Mouse (Mus musculus): ENCODE data around the gene Gbx2. TPM values are rescaled to one million over a fixed set of nuclear protein-coding genes. Genes with fewer than 3 reads are reported as not detected.

Gbx2 gene
- polyA plus RNA-seq, 1 experiment = 2.1 TPM

DNA sequence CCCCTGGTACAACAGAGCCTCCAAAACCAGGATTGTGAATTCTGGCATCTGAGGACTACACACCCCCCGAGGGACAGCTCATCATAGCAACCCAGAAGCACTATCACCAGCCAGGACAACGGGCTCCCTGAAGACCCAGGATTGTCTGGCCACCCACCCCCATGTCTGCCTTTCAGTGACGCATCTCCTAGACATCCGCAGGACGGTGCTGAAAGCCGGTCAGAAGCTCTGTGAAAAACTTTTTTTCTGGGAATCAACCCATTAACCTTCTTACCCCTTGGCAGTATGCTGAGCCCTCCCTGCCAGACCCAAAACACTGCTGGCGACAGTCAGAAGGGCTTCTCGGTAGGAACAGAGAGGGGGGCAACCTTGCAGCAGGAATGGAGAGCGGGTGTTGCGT lies 50.1 kb downstream of the Gbx2 start:
- Histone ChIP-seq H3K27ac (ENCODE audit: insufficient read depth, low read length) (no peak overlapping the region), H3K4me3 (replicated peaks; ENCODE audit: insufficient read depth, low read depth, low read length) (no peak overlapping the region), H3K4me1 (ENCODE audit: control insufficient read depth, insufficient read depth, low read length) (peaks cover 28% of the 10 kb centered on the region), H3K27me3 (ENCODE audit: control insufficient read depth, insufficient read depth, low read length) (no peaks in the 10 kb centered on the region)
- TF ChIP-seq POLR2A (IDR thresholded peaks at IDR 0.05; ENCODE audit: borderline replicate concordance, insufficient read depth, low read length) (no peak), CTCF (IDR thresholded peaks at IDR 0.05; ENCODE audit: borderline replicate concordance, insufficient read depth, low read depth, low read length) (no peak)
- no peak for DNase-seq
- WGBS = 61% methylated on average over 10 of the region's 10 CpGs

DNA sequence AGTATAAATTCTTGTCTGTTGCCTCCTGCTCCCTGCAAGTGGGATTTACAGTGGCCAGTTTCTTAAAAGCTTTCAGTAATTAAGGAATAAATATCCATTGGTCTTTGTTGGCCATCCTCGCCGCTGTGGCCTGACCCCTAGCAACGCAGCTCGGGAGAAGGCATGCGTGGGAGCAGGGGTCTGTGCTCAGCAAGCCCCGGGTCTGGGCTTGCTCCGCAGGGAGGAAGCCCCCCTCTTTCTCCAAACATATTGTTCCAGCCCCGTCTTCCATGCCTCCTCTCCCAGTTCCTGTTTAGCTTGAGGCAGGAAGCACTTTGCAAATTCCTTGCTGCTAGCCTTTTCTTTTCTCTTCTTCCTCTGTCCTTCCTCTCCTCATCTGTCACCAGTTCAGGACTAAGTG lies 50.8 kb downstream of the Gbx2 start:
- TF ChIP-seq CTCF (IDR thresholded peaks at IDR 0.05; ENCODE audit: borderline replicate concordance, insufficient read depth, low read depth, low read length) (no peak), POLR2A (IDR thresholded peaks at IDR 0.05; ENCODE audit: borderline replicate concordance, insufficient read depth, low read length) (no peak)
- H3K27ac ChIP-seq (ENCODE audit: insufficient read depth, low read length) = no peak overlapping the region
- 76% methylated on average over 8 of the region's 8 CpGs for WGBS
- H3K4me3 ChIP-seq (replicated peaks; ENCODE audit: insufficient read depth, low read depth, low read length) = no peak overlapping the region
- H3K27me3 ChIP-seq (ENCODE audit: control insufficient read depth, insufficient read depth, low read length) = no peaks in the 10 kb centered on the region
- H3K4me1 ChIP-seq (ENCODE audit: control insufficient read depth, insufficient read depth, low read length) = peaks cover 28% of the 10 kb centered on the region
- DNase-seq = no peak

DNA sequence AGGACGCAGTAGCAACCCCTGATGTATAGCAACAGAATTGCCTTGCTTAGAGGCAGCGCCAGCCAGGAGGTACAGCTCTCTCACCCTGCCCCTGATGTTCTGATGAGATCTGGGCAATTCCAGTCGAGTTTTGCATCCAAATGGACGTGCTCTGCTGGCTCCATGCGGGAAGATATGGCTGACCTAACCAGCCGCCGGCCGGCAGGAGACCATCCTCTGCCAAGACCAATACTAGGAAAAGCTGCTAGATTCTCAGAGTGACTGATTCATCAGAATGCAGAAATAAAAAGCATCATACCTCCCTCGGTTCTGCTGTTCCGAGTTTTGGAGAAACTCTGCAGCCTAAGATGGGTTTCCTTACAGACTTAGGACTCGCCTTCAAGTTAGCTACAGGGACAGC lies 52.5 kb downstream of the Gbx2 start:
- TF ChIP-seq POLR2A (IDR thresholded peaks at IDR 0.05; ENCODE audit: borderline replicate concordance, insufficient read depth, low read length) (no peak), CTCF (IDR thresholded peaks at IDR 0.05; ENCODE audit: borderline replicate concordance, insufficient read depth, low read depth, low read length) (no peak)
- Histone ChIP-seq H3K27ac (ENCODE audit: insufficient read depth, low read length) (no peak overlapping the region), H3K27me3 (ENCODE audit: control insufficient read depth, insufficient read depth, low read length) (no peaks in the 10 kb centered on the region), H3K4me1 (ENCODE audit: control insufficient read depth, insufficient read depth, low read length) (peaks cover 18% of the 10 kb centered on the region), H3K4me3 (replicated peaks; ENCODE audit: insufficient read depth, low read depth, low read length) (no peak overlapping the region)
- WGBS = 19% methylated on average over 11 of the region's 11 CpGs
- DNase-seq = peak; percentile 37 to 62

Other genes starting within 250 kb of the Gbx2 start
- 1.3 and 1.5 TPM in 2 replicates for gene Asb18, start 83.5 kb upstream of the Gbx2 start, polyA plus RNA-seq (2012; rRNA removed)
- 0.29 and 1.1 TPM in 2 replicates for gene Iqca, start 222.2 kb upstream of the Gbx2 start, polyA plus RNA-seq (2012; rRNA removed)